Mouse (Mus musculus): Measurements from ENCODE around the gene Slc43a1. TPM values are rescaled to one million over a fixed set of nuclear protein-coding genes. Genes with fewer than 3 reads are reported as not detected.

Slc43a1 gene
- polyA plus RNA-seq, 1 experiment from 2014 or later: 2.6 TPM

DNA sequence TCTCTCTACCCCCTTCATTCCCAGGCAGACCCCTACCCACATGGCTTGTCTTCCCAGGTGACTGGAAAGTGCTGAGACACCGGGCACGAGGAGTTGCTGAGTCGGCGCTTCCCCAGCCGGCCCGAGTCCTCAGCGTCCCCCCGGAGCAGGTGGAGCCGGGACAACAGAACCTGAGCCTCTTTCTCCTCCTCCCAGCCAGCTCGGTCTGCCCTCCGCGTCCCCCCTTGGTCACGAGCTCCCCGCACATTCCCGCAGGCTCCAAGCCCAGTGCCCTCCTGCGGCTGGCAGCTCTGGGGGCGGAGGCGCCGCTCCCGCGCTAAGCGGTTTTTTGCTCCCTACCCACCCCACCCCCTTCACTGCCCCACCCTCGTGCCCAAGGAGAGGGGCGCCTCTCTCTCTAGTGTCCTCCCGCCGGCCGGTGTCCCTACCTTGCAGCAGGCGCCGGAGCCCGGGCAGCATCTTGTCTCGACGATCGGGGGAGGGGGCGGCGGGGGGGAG lies 47.6 kb downstream of the Slc43a1 start, which contains the start of gene Rtn4rl2:
Rtn4rl2 (minus strand) TSS at position 477 of the 498 bp plus-strand sequence.
- Histone ChIP-seq H3K4me3 (replicated peaks; ENCODE audit: low read length) (peak within 1 kb of the TSS; percentile 71), H3K27me3 (replicated peaks; ENCODE audit: control insufficient read depth, insufficient read depth, low read length) (peaks cover 19% of the 10 kb centered on the region), H3K27ac (ENCODE audit: low read length) (peak within 1 kb of the TSS; percentile 91), H3K36me3 (ENCODE audit: control insufficient read depth, insufficient read depth) (no peaks in the 10 kb centered on the region), H3K4me1 (replicated peaks; ENCODE audit: control insufficient read depth, insufficient read depth, low read length) (peaks cover 42% of the 10 kb centered on the region), H3K9ac (replicated peaks; ENCODE audit: low read depth, low read length) (peak within 1 kb of the TSS; percentile 70), H3K9me3 (ENCODE audit: control insufficient read depth, low read length) (no peaks in the 10 kb centered on the region), H3K4me2 (ENCODE audit: low read length) (peak within 1 kb of the TSS; percentile 86)
- WGBS: 0% methylated on average over 22 of the region's 35 CpGs
- ATAC-seq: peak; percentile 8

DNA sequence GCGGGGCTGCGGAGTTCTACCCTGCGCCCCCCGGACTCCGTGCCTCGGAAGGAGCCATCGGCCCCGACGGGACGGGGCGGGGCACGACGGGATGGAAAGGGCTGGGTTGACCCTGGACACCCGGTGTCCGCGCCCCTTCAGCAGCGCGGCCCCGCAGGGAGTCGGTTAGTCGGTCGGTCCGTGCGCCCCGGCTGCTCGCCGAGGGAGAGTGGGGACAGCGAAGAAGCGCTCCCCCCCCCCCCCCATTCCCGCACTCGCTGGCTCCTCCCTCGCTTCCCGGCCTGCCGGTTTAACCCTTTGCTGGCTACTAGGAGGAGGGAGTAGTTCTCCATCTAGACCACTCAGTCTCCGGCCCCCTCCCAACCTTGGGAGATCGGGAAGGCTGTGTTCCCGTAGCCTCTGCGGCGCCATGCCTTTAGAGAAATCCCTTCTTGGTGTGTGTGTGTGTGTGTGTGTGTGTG lies 48.2 kb downstream of the Slc43a1 start:
- Histone ChIP-seq H3K27me3 (replicated peaks; ENCODE audit: control insufficient read depth, insufficient read depth, low read length) (peaks cover 19% of the 10 kb centered on the region), H3K36me3 (ENCODE audit: control insufficient read depth, insufficient read depth) (no peaks in the 10 kb centered on the region), H3K4me3 (replicated peaks; ENCODE audit: low read length) (peak overlapping the region; percentile 71), H3K4me1 (replicated peaks; ENCODE audit: control insufficient read depth, insufficient read depth, low read length) (peaks cover 42% of the 10 kb centered on the region), H3K9ac (replicated peaks; ENCODE audit: low read depth, low read length) (peak overlapping the region; percentile 70), H3K4me2 (ENCODE audit: low read length) (peak overlapping the region; percentile 86), H3K9me3 (ENCODE audit: control insufficient read depth, low read length) (no peaks in the 10 kb centered on the region), H3K27ac (ENCODE audit: low read length) (peak overlapping the region; percentile 73)
- ATAC-seq: peak; percentile 49
- WGBS: 1% methylated on average over 24 of the region's 39 CpGs

DNA sequence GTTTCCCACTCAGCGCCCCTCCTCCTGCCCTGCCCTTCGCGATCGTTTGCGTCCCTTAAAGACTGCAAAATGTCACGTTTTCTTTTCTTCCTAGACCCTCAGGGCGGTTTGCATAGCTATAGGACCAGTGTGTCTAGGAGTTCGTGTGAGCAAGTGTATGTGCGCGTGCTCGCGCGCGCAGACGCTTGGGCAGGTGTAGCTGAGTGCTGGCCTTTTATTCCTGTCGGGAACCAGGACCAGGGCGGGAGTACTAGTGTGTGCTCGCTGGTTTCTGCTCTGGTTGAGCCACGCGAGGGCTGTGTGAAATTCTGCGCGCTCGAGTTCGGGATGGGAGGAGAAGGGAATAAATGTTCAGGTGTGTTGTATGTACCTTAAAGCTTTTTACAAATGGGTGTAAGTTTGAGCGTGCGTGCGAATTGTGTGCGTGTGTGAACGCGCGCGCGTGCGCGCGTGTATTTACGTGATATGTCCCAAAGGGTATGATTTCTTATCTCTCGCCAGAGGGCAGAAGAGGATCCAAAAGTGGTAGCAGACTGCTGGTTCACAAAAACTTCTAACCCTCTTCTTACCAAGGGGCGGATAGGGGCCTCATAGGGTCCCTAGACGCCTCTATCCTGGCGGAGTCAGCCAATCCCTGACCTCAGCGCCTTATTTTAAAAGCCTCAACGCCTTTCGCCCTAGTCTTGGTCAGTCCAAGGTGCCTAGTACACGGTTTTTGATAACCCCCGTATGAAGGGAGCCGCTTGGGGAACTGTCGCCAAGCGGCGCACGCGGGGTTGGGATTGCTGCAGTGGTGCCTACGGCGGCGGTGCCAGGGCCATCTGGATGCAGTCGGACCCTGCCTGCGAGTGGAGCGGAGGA lies 49.0 kb downstream of the Slc43a1 start:
- under 1% methylated on average over 58 of the region's 58 CpGs for WGBS
- peaks cover 39% of the 10 kb centered on the region for H3K4me1 ChIP-seq (replicated peaks; ENCODE audit: control insufficient read depth, insufficient read depth, low read length)
- peak; percentile 16 for ATAC-seq

DNA sequence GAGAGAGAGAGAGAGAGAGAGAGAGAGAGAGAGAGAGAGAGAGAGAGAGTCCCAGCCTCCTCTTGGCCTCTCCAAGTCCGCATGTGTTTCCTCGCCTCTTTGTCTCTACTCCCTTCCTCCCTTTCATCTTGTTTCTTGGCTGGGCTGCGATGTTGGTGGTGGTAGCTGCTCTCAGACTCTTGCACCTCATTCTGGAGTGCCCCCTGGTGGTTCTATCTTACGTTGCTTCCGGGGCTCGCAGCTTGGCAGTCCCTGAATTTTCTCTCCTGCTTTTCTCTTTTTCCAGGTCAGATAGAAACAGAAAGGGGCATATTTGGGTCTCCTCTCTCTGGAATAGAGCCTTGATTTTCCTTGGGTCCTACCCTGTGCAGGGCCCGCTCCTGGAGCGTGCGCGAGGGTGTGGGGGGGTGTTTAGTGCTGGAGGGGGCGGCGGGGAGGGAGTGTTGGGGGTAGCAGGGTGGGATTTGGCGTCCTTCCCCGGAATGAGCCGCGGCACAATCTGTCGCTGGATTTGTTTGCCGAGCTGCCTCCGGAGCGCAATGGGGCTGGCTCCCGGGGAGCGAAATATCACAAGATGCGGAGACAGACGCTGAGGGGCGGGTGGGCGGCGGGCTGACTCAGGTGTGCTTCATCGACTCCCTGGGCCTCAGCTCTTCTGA lies 50.1 kb downstream of the Slc43a1 start:
- Histone ChIP-seq H3K4me1 (replicated peaks; ENCODE audit: control insufficient read depth, insufficient read depth, low read length) (peaks cover 29% of the 10 kb centered on the region), H3K27me3 (replicated peaks; ENCODE audit: control insufficient read depth, insufficient read depth, low read length) (peaks cover 14% of the 10 kb centered on the region), H3K9ac (replicated peaks; ENCODE audit: low read depth, low read length) (peak overlapping the region; percentile 30), H3K36me3 (ENCODE audit: control insufficient read depth, insufficient read depth) (no peaks in the 10 kb centered on the region), H3K9me3 (ENCODE audit: control insufficient read depth, low read length) (no peaks in the 10 kb centered on the region), H3K27ac (ENCODE audit: low read length) (peak overlapping the region; percentile 91), H3K4me3 (replicated peaks; ENCODE audit: low read length) (peak overlapping the region; percentile 36), H3K4me2 (ENCODE audit: low read length) (peak overlapping the region; percentile 86)
- 0% methylated on average over 27 of the region's 28 CpGs for WGBS
- peak; percentile 62 for ATAC-seq

More for the DNA sequence above, 49.0 kb downstream of the Slc43a1 start:
- Histone ChIP-seq H3K9ac (replicated peaks; ENCODE audit: low read depth, low read length) (peak overlapping the region; percentile 50), H3K27ac (ENCODE audit: low read length) (peak overlapping the region; percentile 91), H3K36me3 (ENCODE audit: control insufficient read depth, insufficient read depth) (no peaks in the 10 kb centered on the region), H3K4me2 (ENCODE audit: low read length) (peak overlapping the region; percentile 86), H3K27me3 (replicated peaks; ENCODE audit: control insufficient read depth, insufficient read depth, low read length) (peaks cover 19% of the 10 kb centered on the region), H3K4me3 (replicated peaks; ENCODE audit: low read length) (peak overlapping the region; percentile 71), H3K9me3 (ENCODE audit: control insufficient read depth, low read length) (no peaks in the 10 kb centered on the region)

DNA sequence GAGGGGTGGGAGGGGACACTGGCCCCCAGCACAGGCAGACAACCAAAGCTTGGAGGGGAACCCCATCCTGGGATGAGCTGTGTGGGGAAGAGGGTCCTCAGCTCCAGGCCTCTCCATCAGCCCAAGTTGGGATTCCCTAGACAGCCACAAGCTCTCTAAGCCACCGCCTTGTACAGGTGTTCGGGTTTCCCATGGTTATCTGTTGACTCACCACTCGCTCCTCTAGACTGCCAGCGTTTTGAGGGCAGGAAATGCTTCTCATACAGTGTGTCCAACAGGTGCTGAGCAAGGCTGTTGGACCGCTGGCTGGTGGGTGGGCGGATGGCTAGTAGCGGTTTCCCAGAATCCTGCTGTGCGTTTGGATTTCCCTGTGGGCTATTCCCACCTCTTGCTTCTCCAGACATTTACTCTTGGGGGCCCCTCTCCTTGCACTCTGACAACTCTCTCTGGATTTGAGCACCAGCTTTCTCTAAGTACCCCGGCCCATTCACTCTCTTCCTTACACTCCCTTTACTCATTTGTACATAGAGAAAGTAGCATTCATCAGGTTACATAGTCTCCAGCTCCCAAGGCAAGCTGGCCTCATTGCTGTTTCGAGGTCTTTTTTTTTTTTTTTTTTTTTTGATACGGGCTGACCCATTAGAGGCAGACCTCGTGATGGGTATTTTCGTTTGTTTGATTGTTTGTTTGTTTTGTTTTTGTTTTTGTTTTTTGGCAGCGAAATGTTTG lies 50.8 kb downstream of the Slc43a1 start:
- H3K9ac ChIP-seq (replicated peaks; ENCODE audit: low read depth, low read length): peak overlapping the region; percentile 30
- H3K4me3 ChIP-seq (replicated peaks; ENCODE audit: low read length): peak overlapping the region; percentile 36
- H3K9me3 ChIP-seq (ENCODE audit: control insufficient read depth, low read length): no peaks in the 10 kb centered on the region
- peaks cover 22% of the 10 kb centered on the region for H3K4me1 ChIP-seq (replicated peaks; ENCODE audit: control insufficient read depth, insufficient read depth, low read length)
- no peak; the same call in 1 of the 2 replicates for ATAC-seq
- H3K4me2 ChIP-seq (ENCODE audit: low read length): peak overlapping the region; percentile 51
- no peaks in the 10 kb centered on the region for H3K36me3 ChIP-seq (ENCODE audit: control insufficient read depth, insufficient read depth)
- H3K27me3 ChIP-seq (replicated peaks; ENCODE audit: control insufficient read depth, insufficient read depth, low read length): peaks cover 8% of the 10 kb centered on the region
- 11% methylated on average over 14 of the region's 14 CpGs for WGBS
- peak overlapping the region; percentile 91 for H3K27ac ChIP-seq (ENCODE audit: low read length)

DNA sequence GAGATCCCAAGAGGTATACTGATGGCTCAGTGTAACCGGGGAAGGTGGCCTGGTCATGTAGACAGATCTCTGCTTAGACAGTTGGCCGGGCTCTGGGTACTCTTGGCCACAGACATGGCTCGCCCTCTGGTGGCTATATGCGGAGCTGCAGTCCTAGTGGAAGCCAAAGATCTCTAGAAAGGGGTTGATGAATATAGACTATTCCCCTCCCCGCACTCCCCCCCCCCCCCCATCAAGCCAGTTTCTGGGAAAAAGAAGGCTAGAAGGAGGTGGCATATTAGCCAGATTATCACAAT lies 51.3 kb downstream of the Slc43a1 start:
- 0% methylated on average over 5 of the region's 5 CpGs for WGBS
- no peak for ATAC-seq
- H3K36me3 ChIP-seq (ENCODE audit: control insufficient read depth, insufficient read depth): no peaks in the 10 kb centered on the region
- H3K9ac ChIP-seq (replicated peaks; ENCODE audit: low read depth, low read length): no peak overlapping the region
- no peak overlapping the region for H3K4me3 ChIP-seq (replicated peaks; ENCODE audit: low read length)
- H3K9me3 ChIP-seq (ENCODE audit: control insufficient read depth, low read length): no peaks in the 10 kb centered on the region
- H3K27me3 ChIP-seq (replicated peaks; ENCODE audit: control insufficient read depth, insufficient read depth, low read length): peaks cover 6% of the 10 kb centered on the region; the same call in 1 of the 2 replicates
- no peak overlapping the region for H3K27ac ChIP-seq (ENCODE audit: low read length)
- no peak overlapping the region; the same call in 1 of the 2 replicates for H3K4me2 ChIP-seq (ENCODE audit: low read length)
- peaks cover 17% of the 10 kb centered on the region for H3K4me1 ChIP-seq (replicated peaks; ENCODE audit: control insufficient read depth, insufficient read depth, low read length)

DNA sequence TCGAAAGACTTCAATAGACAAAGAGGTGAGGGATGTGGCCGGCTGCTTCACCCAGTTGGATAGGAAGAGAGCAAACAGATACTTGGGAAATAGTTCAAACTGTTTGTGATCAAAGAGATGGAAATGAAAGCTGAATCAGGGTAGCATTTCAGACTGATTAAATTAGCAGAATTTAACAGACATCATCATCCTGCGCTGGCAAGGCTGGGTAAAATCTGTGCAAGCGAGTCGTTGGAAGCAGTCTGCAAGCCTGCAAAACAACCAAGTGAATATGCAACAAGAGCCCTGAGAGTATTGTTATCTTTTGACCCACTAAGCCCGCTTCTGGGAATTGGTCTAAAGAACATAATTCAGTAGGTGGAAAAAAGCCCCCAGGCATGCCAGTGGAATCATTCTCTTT lies 54.7 kb downstream of the Slc43a1 start:
- Histone ChIP-seq H3K27me3 (replicated peaks; ENCODE audit: control insufficient read depth, insufficient read depth, low read length) (peaks cover 4% of the 10 kb centered on the region; the same call in 1 of the 2 replicates), H3K4me3 (replicated peaks; ENCODE audit: low read length) (no peak overlapping the region), H3K36me3 (ENCODE audit: control insufficient read depth, insufficient read depth) (no peaks in the 10 kb centered on the region), H3K9me3 (ENCODE audit: control insufficient read depth, low read length) (no peaks in the 10 kb centered on the region), H3K4me1 (replicated peaks; ENCODE audit: control insufficient read depth, insufficient read depth, low read length) (peaks cover 7% of the 10 kb centered on the region), H3K27ac (ENCODE audit: low read length) (peak overlapping the region; percentile 25; the same call in 1 of the 2 replicates), H3K4me2 (ENCODE audit: low read length) (peak overlapping the region; percentile 18; the same call in 1 of the 2 replicates), H3K9ac (replicated peaks; ENCODE audit: low read depth, low read length) (no peak overlapping the region)
- WGBS: 39% methylated on average over 6 of the region's 6 CpGs
- no peak for ATAC-seq

DNA sequence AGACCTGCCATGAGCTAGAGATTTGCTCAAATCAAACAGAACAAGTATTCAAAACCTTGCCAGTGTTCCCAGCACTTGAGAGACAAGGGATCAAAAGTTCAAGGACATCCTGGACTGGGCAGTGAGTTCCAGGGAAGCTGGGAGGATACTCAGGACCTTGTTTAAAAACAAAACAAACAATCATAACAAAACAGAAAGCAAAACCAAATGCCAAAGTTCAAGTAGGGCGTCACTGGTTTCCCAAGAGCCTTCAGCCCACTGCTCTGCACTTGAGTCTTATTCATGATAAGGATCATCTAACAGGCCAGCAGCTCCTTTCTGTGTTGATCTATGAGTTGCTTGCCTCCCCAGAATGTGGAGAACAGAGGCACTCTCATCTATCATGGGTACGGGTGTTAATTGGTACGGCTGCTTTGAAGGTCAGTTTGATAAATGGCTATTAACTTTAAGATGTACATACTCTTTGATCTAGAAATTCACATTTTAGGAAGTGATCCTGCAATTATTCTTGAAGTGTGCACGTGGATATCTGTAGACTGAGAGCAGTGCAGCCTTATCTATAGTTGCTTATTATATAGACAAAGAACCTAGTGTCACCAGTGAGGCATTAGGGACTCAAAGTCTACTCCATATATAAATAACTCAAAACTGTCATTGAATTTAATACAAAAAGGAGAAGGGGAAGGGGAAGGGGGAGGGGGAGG lies 57.0 kb downstream of the Slc43a1 start:
- Histone ChIP-seq H3K4me3 (replicated peaks; ENCODE audit: low read length) (no peak overlapping the region), H3K27ac (ENCODE audit: low read length) (no peak overlapping the region), H3K4me1 (replicated peaks; ENCODE audit: control insufficient read depth, insufficient read depth, low read length) (no peaks in the 10 kb centered on the region; the same call in 1 of the 2 replicates), H3K27me3 (replicated peaks; ENCODE audit: control insufficient read depth, insufficient read depth, low read length) (no peaks in the 10 kb centered on the region), H3K9ac (replicated peaks; ENCODE audit: low read depth, low read length) (no peak overlapping the region), H3K9me3 (ENCODE audit: control insufficient read depth, low read length) (no peaks in the 10 kb centered on the region), H3K4me2 (ENCODE audit: low read length) (no peak overlapping the region), H3K36me3 (ENCODE audit: control insufficient read depth, insufficient read depth) (no peaks in the 10 kb centered on the region)
- 74% methylated on average over 4 of the region's 4 CpGs for WGBS
- ATAC-seq: no peak
